Mouse (Mus musculus): ENCODE measurements around the gene Prr14.
"Not testable (repeated sequence)": the region's sequence is repeated elsewhere in the genome, so short reads cannot be mapped to it uniquely, and the experiment has no call there.

The Prr14 gene

GRCm38 (mm10) chr7:127459311-127459710 is at the start of gene Prr14:
TSS of gene Prr14 (plus strand) at chr7:127459611.
- in situ Hi-C loops (cut with MboI; ENCODE audit: low pct_unique_long_range_greater_than_20kb in 1 of 2, low sequenced_read_pairs in 2 of 2, unreplicated experiment in 1 of 2) = not testable (repeated sequence)

- in situ Hi-C loops (cut with MboI; ENCODE audit: low pct_unique_long_range_greater_than_20kb in 1 of 2, low sequenced_read_pairs in 2 of 2, unreplicated experiment in 1 of 2) = no loop called here
These were observed 48.0 kb upstream of the Prr14 start for GRCm38 (mm10) chr7:127411418-127411817.

GRCm38 (mm10) chr7:127421388-127422191 is 37.8 kb upstream of the Prr14 start, which contains the start of gene Zfp688:
TSS of gene Zfp688 (minus strand) at chr7:127422068.
- in situ Hi-C loops (cut with MboI; ENCODE audit: low pct_unique_long_range_greater_than_20kb in 1 of 2, low sequenced_read_pairs in 2 of 2, unreplicated experiment in 1 of 2) = no loop called here

- in situ Hi-C loops (cut with MboI; ENCODE audit: low pct_unique_long_range_greater_than_20kb in 1 of 2, low sequenced_read_pairs in 2 of 2, unreplicated experiment in 1 of 2) = no loop called here
These were observed 37.2 kb upstream of the Prr14 start for GRCm38 (mm10) chr7:127422247-127422646.

GRCm38 (mm10) chr7:127425291-127425690 is 34.1 kb upstream of the Prr14 start:
- in situ Hi-C loops (cut with MboI; ENCODE audit: low pct_unique_long_range_greater_than_20kb in 1 of 2, low sequenced_read_pairs in 2 of 2, unreplicated experiment in 1 of 2) = no loop called here

- in situ Hi-C loops (cut with MboI; ENCODE audit: low pct_unique_long_range_greater_than_20kb in 1 of 2, low sequenced_read_pairs in 2 of 2, unreplicated experiment in 1 of 2) = no loop called here
These were observed 33.5 kb upstream of the Prr14 start for GRCm38 (mm10) chr7:127425911-127426310.

GRCm38 (mm10) chr7:127426354-127426753 is 33.1 kb upstream of the Prr14 start:
- in situ Hi-C loops (cut with MboI; ENCODE audit: low pct_unique_long_range_greater_than_20kb in 1 of 2, low sequenced_read_pairs in 2 of 2, unreplicated experiment in 1 of 2) = no loop called here

- in situ Hi-C loops (cut with MboI; ENCODE audit: low pct_unique_long_range_greater_than_20kb in 1 of 2, low sequenced_read_pairs in 2 of 2, unreplicated experiment in 1 of 2) = no loop called here
These were observed 24.2 kb upstream of the Prr14 start for GRCm38 (mm10) chr7:127435206-127435605.

- in situ Hi-C loops (cut with MboI; ENCODE audit: low pct_unique_long_range_greater_than_20kb in 1 of 2, low sequenced_read_pairs in 2 of 2, unreplicated experiment in 1 of 2) = no loop called here
These were observed 21.7 kb upstream of the Prr14 start for GRCm38 (mm10) chr7:127437724-127438123.

GRCm38 (mm10) chr7:127443976-127444375 is 15.4 kb upstream of the Prr14 start:
- in situ Hi-C loops (cut with MboI; ENCODE audit: low pct_unique_long_range_greater_than_20kb in 1 of 2, low sequenced_read_pairs in 2 of 2, unreplicated experiment in 1 of 2) = loop anchor here in 1 of 2 experiments (10.0 kb wide), 1 partner anchor 61 kb away; no protein-coding TSS in a partner anchor

GRCm38 (mm10) chr7:127448521-127449300 is 10.7 kb upstream of the Prr14 start, which contains the start of gene Zfp689:
TSS of gene Zfp689 (minus strand) at chr7:127449158.
- in situ Hi-C loops (cut with MboI; ENCODE audit: low pct_unique_long_range_greater_than_20kb in 1 of 2, low sequenced_read_pairs in 2 of 2, unreplicated experiment in 1 of 2) = loop anchor here (5.0 to 10.0 kb wide), 2 partner anchors 44 to 56 kb away; no protein-coding TSS in a partner anchor

GRCm38 (mm10) chr7:127449966-127450365 is 9.4 kb upstream of the Prr14 start:
- in situ Hi-C loops (cut with MboI; ENCODE audit: low pct_unique_long_range_greater_than_20kb in 1 of 2, low sequenced_read_pairs in 2 of 2, unreplicated experiment in 1 of 2) = loop anchor here (5.0 to 10.0 kb wide), 2 partner anchors 42 to 55 kb away; no protein-coding TSS in a partner anchor

GRCm38 (mm10) chr7:127453056-127453455 is 6.4 kb upstream of the Prr14 start:
- in situ Hi-C loops (cut with MboI; ENCODE audit: low pct_unique_long_range_greater_than_20kb in 1 of 2, low sequenced_read_pairs in 2 of 2, unreplicated experiment in 1 of 2) = no loop called here

GRCm38 (mm10) chr7:127454905-127455304 is 4.5 kb upstream of the Prr14 start:
- in situ Hi-C loops (cut with MboI; ENCODE audit: low pct_unique_long_range_greater_than_20kb in 1 of 2, low sequenced_read_pairs in 2 of 2, unreplicated experiment in 1 of 2) = no loop called here

GRCm38 (mm10) chr7:127458371-127459122 is 864 bp upstream of the Prr14 start:
- in situ Hi-C loops (cut with MboI; ENCODE audit: low pct_unique_long_range_greater_than_20kb in 1 of 2, low sequenced_read_pairs in 2 of 2, unreplicated experiment in 1 of 2) = not testable (repeated sequence)

GRCm38 (mm10) chr7:127465191-127465590 is 5.8 kb downstream of the Prr14 start:
- in situ Hi-C loops (cut with MboI; ENCODE audit: low pct_unique_long_range_greater_than_20kb in 1 of 2, low sequenced_read_pairs in 2 of 2, unreplicated experiment in 1 of 2) = no loop called here

- in situ Hi-C loops (cut with MboI; ENCODE audit: low pct_unique_long_range_greater_than_20kb in 1 of 2, low sequenced_read_pairs in 2 of 2, unreplicated experiment in 1 of 2) = not testable (repeated sequence)
These were observed 6.3 kb downstream of the Prr14 start for GRCm38 (mm10) chr7:127465670-127466069.

- in situ Hi-C loops (cut with MboI; ENCODE audit: low pct_unique_long_range_greater_than_20kb in 1 of 2, low sequenced_read_pairs in 2 of 2, unreplicated experiment in 1 of 2) = no loop called here
These were observed 7.2 kb downstream of the Prr14 start for GRCm38 (mm10) chr7:127466606-127467005.

All from mouse embryonic stem cell (cell line).